Mouse (Mus musculus): ENCODE results near the gene Dbndd2.

DNA sequence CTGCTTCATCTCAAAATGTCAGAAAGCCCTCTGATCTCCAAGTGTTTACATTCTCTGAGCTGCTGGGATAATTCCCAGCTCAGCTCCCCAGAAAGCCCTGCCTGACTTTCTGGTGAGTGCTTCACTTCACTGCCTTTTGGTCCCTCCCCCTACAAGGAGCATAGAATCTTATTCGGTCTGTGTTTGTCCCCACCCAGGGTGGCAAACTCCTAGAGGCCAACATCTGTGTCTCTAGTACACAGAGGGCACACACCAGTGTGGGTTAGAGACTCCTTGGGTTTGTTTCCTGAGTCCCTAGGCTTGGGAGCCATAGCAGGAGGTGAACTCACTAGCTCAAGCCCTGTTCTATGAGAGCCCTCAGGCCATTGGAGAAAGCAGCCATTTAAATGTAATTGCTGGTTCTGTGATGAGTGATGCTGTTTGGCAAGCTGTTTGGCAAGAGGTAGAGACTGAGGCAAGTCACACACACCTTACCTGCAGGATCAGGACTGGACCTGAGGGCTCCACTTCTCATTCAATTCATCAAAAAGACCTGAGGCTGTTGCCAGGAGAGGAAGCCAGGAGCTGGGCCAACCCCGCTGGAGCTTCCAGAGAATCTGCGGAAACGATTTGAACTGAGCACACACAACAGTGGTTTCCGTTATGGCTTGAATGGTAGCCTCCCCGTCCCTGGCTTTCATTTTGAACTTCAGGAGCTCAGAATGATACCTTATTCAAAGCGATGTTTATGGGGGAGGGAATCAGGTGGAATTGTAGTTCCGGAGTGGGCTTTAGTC is 54.9 kb downstream of the Dbndd2 start:
- TF ChIP-seq MYOG (IDR thresholded peaks at IDR 0.05; ENCODE audit: control insufficient read depth in 1 of 3, insufficient read depth in 1 of 3, insufficient read length in 2 of 3, low read depth in 2 of 3) (no peak), SRF (IDR thresholded peaks at IDR 0.05; ENCODE audit: control insufficient read depth, insufficient read length, low read depth) (no peak), MYOD1 (IDR thresholded peaks at IDR 0.05; ENCODE audit: control insufficient read depth in 1 of 3, insufficient read length in 2 of 3, low read depth in 2 of 3) (no peak), TCF3 (IDR thresholded peaks at IDR 0.05; ENCODE audit: insufficient read length, low read depth) (no peak), POLR2AphosphoS2 (IDR thresholded peaks at IDR 0.05; ENCODE audit: insufficient read length, low read depth) (no peak), TCF12 (IDR thresholded peaks at IDR 0.05; ENCODE audit: insufficient read depth, poor library complexity, severe bottlenecking) (no peak), POLR2A (IDR thresholded peaks at IDR 0.05; ENCODE audit: insufficient read length, low read depth) (no peak), USF1 (IDR thresholded peaks at IDR 0.05; ENCODE audit: low read depth) (no peak)
